Mouse (Mus musculus): ENCODE measurements around the gene Dgcr8. TPM values are rescaled to one million over a fixed set of nuclear protein-coding genes. Genes with fewer than 3 reads are reported as not detected.

Gene Dgcr8
- polyA plus RNA-seq, 1 experiment = 56.0 TPM

DNA sequence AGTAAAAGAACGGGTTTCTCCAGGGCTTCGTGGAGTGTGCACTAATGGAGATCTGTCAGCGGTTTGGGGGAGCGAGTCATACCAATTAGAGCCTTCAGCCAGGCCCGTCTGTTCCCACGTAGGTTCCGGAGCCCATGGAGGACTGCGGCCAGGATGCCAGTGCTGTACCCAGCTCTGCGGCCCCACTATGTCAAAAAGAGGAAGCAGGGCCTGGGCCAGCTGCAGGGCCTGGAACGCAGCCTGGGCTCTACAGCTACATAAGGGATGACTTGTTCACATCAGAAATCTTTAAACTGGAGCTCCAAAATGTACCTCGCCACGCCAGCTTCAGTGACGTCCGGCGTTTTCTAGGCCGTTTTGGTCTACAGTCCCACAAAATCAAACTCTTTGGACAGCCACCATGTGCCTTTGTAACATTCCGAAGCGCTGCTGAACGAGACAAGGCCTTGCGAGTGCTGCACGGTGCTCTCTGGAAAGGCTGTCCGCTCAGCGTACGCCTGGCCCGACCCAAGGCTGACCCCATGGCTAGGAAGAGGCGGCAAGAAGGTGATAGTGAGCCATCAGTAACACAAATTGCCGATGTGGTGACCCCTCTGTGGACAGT, 39.6 kb downstream of the Dgcr8 start:
- Histone ChIP-seq H3K4me1 (ENCODE audit: control insufficient read depth, insufficient read depth, low read length) (peaks cover 7% of the 10 kb centered on the region), H3K27ac (ENCODE audit: insufficient read depth, low read length) (peak overlapping the region; percentile 62; the same call in 1 of the 2 replicates), H3K4me3 (replicated peaks; ENCODE audit: insufficient read depth, low read depth, low read length) (peak overlapping the region; percentile 85), H3K27me3 (ENCODE audit: control insufficient read depth, insufficient read depth, low read length) (no peaks in the 10 kb centered on the region)
- 1% methylated on average over 27 of the region's 27 CpGs for WGBS
- TF ChIP-seq POLR2A (IDR thresholded peaks at IDR 0.05; ENCODE audit: borderline replicate concordance, insufficient read depth, low read length) (no peak), CTCF (IDR thresholded peaks at IDR 0.05; ENCODE audit: borderline replicate concordance, insufficient read depth, low read depth, low read length) (no peak)
- DNase-seq = peak; percentile 61 to 64

GRCm38 (mm10) chr16:18248433-18249363, 40.3 kb downstream of the Dgcr8 start, which contains the start of the genes Trmt2a and Ranbp1:
TSS of gene Trmt2a (plus strand) at chr16:18248679.
TSS of gene Ranbp1 (minus strand) at chr16:18248732.
- TF ChIP-seq POLR2A (IDR thresholded peaks at IDR 0.05; ENCODE audit: borderline replicate concordance, insufficient read depth, low read length) (peak; percentile 81), CTCF (IDR thresholded peaks at IDR 0.05; ENCODE audit: borderline replicate concordance, insufficient read depth, low read depth, low read length) (no peak)
- under 1% methylated on average over 101 of the region's 102 CpGs for WGBS
- DNase-seq = peak; percentile 97 to 99
- Histone ChIP-seq H3K4me1 (ENCODE audit: control insufficient read depth, insufficient read depth, low read length) (peaks cover 7% of the 10 kb centered on the region), H3K27ac (ENCODE audit: insufficient read depth, low read length) (peak within 1 kb of the TSS; percentile 62), H3K4me3 (replicated peaks; ENCODE audit: insufficient read depth, low read depth, low read length) (peak within 1 kb of the TSS; percentile 85), H3K27me3 (ENCODE audit: control insufficient read depth, insufficient read depth, low read length) (no peaks in the 10 kb centered on the region)

DNA sequence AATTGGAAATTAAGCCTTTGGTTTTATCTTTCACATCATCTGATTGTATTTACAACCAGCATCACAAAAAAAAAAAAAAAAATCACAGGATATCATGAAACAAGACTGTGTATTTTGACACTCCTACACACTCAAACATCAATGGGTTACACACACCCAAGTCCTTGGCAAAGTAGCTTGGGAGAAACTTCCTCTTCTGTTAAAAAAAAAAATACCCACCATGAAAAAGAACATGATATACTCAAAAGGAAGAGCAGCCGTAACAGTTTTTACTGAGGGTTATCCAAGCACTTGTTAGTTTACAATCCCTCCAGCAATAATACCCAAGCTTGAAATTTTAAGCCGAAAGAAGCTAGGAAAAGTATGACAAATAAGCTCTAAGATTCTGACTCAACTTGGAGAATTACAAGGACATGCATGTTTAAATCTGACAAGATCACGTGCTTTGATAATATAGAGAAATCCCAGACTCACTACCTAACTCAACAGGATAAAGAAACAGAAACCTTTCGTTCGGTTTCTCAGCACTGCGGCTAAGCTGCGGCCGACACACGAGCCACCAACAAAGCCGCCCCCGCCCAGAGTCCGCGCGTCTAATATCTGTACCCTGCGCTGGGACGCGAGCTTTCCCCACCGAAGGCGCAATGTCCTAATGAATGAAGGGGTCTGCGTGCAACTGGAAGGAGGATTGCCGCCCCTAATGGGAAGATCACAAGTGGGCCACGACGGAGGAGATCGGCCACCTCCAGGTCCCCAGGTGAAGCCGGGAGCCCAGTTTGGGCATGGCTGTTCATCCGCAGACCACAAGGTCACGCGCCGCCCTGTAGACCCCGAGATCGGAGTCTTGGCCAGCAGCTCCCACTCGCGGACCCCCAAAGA, 41.3 kb downstream of the Dgcr8 start:
- H3K4me1 ChIP-seq (ENCODE audit: control insufficient read depth, insufficient read depth, low read length) = peaks cover 7% of the 10 kb centered on the region
- TF ChIP-seq CTCF (IDR thresholded peaks at IDR 0.05; ENCODE audit: borderline replicate concordance, insufficient read depth, low read depth, low read length) = no peak
- no peak for TF ChIP-seq POLR2A (IDR thresholded peaks at IDR 0.05; ENCODE audit: borderline replicate concordance, insufficient read depth, low read length)
- H3K27ac ChIP-seq (ENCODE audit: insufficient read depth, low read length) = peak overlapping the region; percentile 24; the same call in 1 of the 2 replicates
- DNase-seq = no peak
- H3K4me3 ChIP-seq (replicated peaks; ENCODE audit: insufficient read depth, low read depth, low read length) = peak overlapping the region; percentile 85
- WGBS = under 1% methylated on average over 33 of the region's 33 CpGs
- H3K27me3 ChIP-seq (ENCODE audit: control insufficient read depth, insufficient read depth, low read length) = no peaks in the 10 kb centered on the region

DNA sequence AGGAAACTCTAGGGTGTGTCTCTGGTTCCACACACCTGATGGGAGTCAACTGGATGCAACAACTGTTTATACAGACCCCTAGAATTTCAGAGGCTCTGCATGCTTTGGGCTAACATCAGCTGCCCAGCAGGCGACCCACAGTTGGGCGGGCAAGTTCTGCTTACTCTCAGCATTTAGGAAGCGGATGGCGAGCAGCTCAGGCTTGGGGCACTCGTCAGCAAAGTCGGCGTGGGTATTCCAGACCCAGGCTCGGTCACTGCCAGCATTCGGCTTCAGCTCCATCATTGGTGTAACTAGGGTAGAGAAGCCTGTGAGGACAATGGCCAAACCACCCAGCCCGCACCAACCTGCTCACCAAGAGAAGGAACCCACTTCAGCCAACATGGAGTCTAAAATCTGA, 47.5 kb downstream of the Dgcr8 start:
- Histone ChIP-seq H3K27ac (ENCODE audit: insufficient read depth, low read length) (no peak overlapping the region), H3K4me1 (ENCODE audit: control insufficient read depth, insufficient read depth, low read length) (peaks cover under 1% of the 10 kb centered on the region; the same call in 1 of the 2 replicates), H3K27me3 (ENCODE audit: control insufficient read depth, insufficient read depth, low read length) (no peaks in the 10 kb centered on the region), H3K4me3 (replicated peaks; ENCODE audit: insufficient read depth, low read depth, low read length) (no peak overlapping the region)
- no peak for DNase-seq
- TF ChIP-seq POLR2A (IDR thresholded peaks at IDR 0.05; ENCODE audit: borderline replicate concordance, insufficient read depth, low read length) (no peak), CTCF (IDR thresholded peaks at IDR 0.05; ENCODE audit: borderline replicate concordance, insufficient read depth, low read depth, low read length) (no peak)
- 83% methylated on average over 10 of the region's 10 CpGs for WGBS

DNA sequence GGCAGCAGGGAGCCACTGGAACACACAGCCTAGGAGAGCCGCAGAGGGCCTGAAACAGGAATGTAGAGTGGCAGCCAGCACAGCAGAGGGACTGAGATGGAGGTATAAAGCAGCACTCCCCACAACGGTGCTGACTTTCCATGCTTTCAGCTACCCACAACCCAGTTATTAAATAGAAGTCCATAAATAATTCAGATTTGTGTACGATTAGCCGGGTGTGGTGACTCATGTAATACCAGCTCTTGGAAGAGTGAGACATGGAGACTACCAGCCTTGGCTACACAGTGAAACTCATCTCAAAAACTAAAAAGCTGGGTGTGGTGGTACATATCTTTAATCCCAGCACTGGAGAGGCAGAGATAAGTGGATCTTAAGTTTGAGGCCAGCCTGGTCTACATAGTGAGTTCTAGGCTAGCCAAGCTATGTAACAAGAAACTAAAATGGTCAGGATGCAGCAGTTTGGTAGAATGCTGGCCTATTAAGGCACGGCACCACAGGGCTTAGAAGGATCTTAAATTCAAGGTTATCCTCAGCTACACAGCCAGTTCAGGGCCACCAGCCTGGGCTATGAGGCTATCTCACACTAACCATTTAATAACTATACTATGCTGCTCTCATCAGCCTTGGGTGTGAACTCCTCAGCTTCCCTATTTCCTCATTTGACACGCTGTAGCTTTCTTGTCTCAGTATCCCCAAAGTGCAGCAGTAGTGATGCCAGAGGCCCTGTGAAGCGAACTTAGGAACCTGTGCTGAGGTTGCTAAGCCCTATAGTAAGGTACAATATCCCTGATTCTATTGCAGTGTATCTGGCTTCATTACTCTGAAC, 52.2 kb downstream of the Dgcr8 start:
- 74% methylated on average over 7 of the region's 7 CpGs for WGBS
- TF ChIP-seq POLR2A (IDR thresholded peaks at IDR 0.05; ENCODE audit: borderline replicate concordance, insufficient read depth, low read length) (no peak), CTCF (IDR thresholded peaks at IDR 0.05; ENCODE audit: borderline replicate concordance, insufficient read depth, low read depth, low read length) (no peak)
- Histone ChIP-seq H3K27ac (ENCODE audit: insufficient read depth, low read length) (no peak overlapping the region), H3K27me3 (ENCODE audit: control insufficient read depth, insufficient read depth, low read length) (no peaks in the 10 kb centered on the region), H3K4me1 (ENCODE audit: control insufficient read depth, insufficient read depth, low read length) (peaks cover 11% of the 10 kb centered on the region), H3K4me3 (replicated peaks; ENCODE audit: insufficient read depth, low read depth, low read length) (no peak overlapping the region)
- DNase-seq = no peak

DNA sequence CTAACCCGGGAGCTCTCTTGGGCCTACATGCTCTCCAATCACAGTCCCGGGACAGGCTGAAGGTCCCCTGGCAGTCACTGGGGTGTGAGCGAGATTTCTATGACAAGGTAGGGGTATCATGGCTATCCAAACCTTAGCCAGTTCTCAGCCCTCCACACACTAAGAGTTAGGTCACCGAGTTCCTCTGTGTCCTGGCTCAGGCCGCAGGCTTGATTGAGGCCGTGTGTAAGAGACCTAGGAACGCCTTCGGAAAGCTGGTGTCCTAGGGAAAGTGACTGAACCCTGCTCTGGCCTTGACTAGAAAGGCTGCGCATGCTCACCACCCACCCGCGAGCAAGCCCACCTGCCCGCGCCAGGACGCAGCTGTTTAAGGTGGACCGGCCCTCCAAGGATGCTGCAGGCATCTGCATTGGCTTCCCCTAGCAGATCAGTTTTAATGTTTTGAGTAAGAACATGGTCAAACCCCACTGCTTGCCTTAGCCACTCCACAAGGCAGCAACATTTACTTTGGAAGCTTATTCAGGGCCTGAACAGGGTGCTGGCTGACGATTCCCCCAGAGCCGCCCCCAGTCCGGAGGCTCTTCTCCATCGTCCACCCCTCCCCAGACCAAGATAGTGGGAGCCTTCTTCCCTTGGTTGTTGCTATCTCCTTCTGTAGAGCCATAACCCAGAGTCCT, 53.5 kb downstream of the Dgcr8 start:
- Histone ChIP-seq H3K4me1 (ENCODE audit: control insufficient read depth, insufficient read depth, low read length) (peaks cover 21% of the 10 kb centered on the region), H3K4me3 (replicated peaks; ENCODE audit: insufficient read depth, low read depth, low read length) (peak overlapping the region; percentile 59), H3K27ac (ENCODE audit: insufficient read depth, low read length) (peak overlapping the region; percentile 31), H3K27me3 (ENCODE audit: control insufficient read depth, insufficient read depth, low read length) (no peaks in the 10 kb centered on the region)
- TF ChIP-seq CTCF (IDR thresholded peaks at IDR 0.05; ENCODE audit: borderline replicate concordance, insufficient read depth, low read depth, low read length) (no peak), POLR2A (IDR thresholded peaks at IDR 0.05; ENCODE audit: borderline replicate concordance, insufficient read depth, low read length) (no peak; the same call in 1 of the 2 replicates)
- DNase-seq = peak; percentile 76 to 82
- 2% methylated on average over 19 of the region's 19 CpGs for WGBS
